Mouse (Mus musculus): ENCODE measurements around the gene Serpina3a. TPM values are rescaled to one million over a fixed set of nuclear protein-coding genes. Genes with fewer than 3 reads are reported as not detected.

Serpina3a gene
- polyA plus RNA-seq, 1 experiment from 2014 or later = not detected

- no peak for ATAC-seq
- no peak for TF ChIP-seq CTCF (IDR thresholded peaks at IDR 0.05)
These were observed 29.0 kb downstream of the Serpina3a start for GRCm38 (mm10) chr12:104141506-104141905.

GRCm38 (mm10) chr12:104142427-104142826, 29.9 kb downstream of the Serpina3a start:
- POLR2A ChIA-PET = no interaction called here
- DNase-seq (ENCODE audit: low read depth, low spot score) (no peak), ATAC-seq (no peak)
- CTCF ChIA-PET = no interaction called here
- no peaks in the 10 kb centered on the region for H3K27me3 ChIP-seq
- no peak for TF ChIP-seq CTCF (IDR thresholded peaks at IDR 0.05)
- in situ Hi-C loops (cut with MboI; ENCODE audit: low pct_unique_long_range_greater_than_20kb) = no loop called here

More at GRCm38 (mm10) chr12:104141506-104141905, 29.0 kb downstream of the Serpina3a start:
- H3K27me3 ChIP-seq = no peaks in the 10 kb centered on the region
- DNase-seq (ENCODE audit: low read depth, low spot score) = no peak
- in situ Hi-C loops (cut with MboI; ENCODE audit: low pct_unique_long_range_greater_than_20kb) = no loop called here
- ChIA-PET POLR2A (interaction anchor here (0.7 kb wide), 1 partner anchor 11 kb away, joined by 3 read pairs; no protein-coding TSS in a partner anchor), CTCF (no interaction called here)

DNA sequence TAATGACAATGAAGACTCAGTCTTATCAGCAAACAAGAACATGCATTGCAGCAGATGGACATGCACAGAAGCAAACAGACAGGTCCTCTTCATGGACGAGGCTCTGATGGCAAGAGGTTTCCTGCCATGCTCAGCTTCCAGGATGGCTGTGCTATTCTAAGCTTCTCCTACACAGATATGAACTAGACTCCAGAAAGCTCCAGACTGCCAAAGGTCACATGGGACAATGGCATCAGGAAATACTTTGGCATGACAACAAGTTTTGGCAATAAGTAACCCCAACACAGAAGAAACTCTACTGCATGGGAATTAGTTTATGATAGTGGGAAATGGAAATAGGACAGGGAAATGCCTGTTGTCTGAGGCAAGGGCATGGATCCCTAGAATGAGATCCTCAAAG, 30.8 kb downstream of the Serpina3a start:
- in situ Hi-C loops (cut with MboI; ENCODE audit: low pct_unique_long_range_greater_than_20kb) = no loop called here
- no peak for ATAC-seq

GRCm38 (mm10) chr12:104145571-104145970, 33.0 kb downstream of the Serpina3a start:
- in situ Hi-C loops (cut with MboI; ENCODE audit: low pct_unique_long_range_greater_than_20kb) = loop anchor here (5.0 kb wide), 1 partner anchor 247 kb away; no protein-coding TSS in a partner anchor

More for the DNA sequence above, 30.8 kb downstream of the Serpina3a start:
- TF ChIP-seq CTCF (IDR thresholded peaks at IDR 0.05) = no peak
- H3K27me3 ChIP-seq = no peaks in the 10 kb centered on the region
- DNase-seq (ENCODE audit: low read depth, low spot score) = no peak
- CTCF ChIA-PET = no interaction called here
- POLR2A ChIA-PET = no interaction called here

GRCm38 (mm10) chr12:104151989-104152388, 39.5 kb downstream of the Serpina3a start:
- CTCF ChIA-PET = no interaction called here
- no peak for ATAC-seq
- DNase-seq (ENCODE audit: low read depth, low spot score) = no peak
- POLR2A ChIA-PET = no interaction called here
- H3K27me3 ChIP-seq = no peaks in the 10 kb centered on the region
- in situ Hi-C loops (cut with MboI; ENCODE audit: low pct_unique_long_range_greater_than_20kb) = no loop called here
- no peak for TF ChIP-seq CTCF (IDR thresholded peaks at IDR 0.05)

More at GRCm38 (mm10) chr12:104145571-104145970, 33.0 kb downstream of the Serpina3a start:
- ChIA-PET POLR2A (no interaction called here), CTCF (no interaction called here)
- ATAC-seq (no peak), DNase-seq (ENCODE audit: low read depth, low spot score) (no peak)
- TF ChIP-seq CTCF (IDR thresholded peaks at IDR 0.05) = no peak
- no peaks in the 10 kb centered on the region for H3K27me3 ChIP-seq

DNA sequence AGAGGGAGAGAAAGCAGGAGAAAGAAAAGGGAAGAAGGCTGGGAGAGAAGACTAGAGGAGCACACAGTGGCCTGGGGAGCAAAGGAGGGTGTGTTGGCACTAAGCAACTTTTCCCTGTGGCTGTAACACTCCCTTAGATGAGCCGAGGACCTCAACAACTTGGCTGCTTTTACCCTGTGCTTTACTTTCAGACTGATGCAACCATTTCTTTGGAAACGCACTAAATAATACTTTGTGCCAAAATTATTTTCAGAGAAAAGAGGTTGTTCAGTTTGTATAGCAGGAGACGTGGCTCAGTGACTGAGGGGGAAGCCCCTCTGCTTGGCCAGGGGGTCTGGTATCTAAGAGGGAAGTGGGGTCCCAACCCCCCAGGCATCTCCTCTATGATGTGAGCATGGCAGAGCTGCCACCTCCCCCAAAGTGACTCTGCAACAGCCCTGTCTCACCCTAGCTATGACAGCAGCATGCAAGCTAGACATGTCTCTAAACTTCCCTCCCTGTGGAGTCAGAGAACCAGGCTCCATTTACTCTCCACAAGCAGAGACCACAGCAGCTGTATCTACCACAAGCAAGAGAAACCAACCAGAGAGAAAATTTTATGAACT, 40.6 kb downstream of the Serpina3a start:
- DNase-seq (ENCODE audit: low read depth, low spot score) (no peak), ATAC-seq (no peak)
- CTCF ChIA-PET = no interaction called here
- no peaks in the 10 kb centered on the region for H3K27me3 ChIP-seq
- TF ChIP-seq CTCF (IDR thresholded peaks at IDR 0.05) = no peak
- in situ Hi-C loops (cut with MboI; ENCODE audit: low pct_unique_long_range_greater_than_20kb) = no loop called here
- POLR2A ChIA-PET = no interaction called here

DNA sequence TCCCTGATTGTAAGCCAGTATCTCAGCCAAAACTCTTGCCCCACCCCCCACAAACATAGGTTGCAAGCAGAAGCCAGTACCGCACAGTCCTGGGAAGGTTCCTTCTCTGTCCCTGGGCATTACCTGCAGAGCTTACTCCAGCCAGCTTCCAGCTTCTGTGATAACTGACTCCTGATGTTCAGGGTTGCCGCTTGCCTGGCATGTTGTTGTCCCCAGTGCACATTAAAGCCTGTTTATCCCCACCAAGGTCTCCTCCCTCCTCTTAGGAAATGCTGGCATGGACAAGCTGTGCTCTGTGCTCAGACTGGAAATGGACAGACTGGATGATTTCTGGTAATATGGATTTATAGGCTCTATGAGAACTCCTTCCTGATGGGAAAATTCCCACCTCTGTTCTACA, 41.1 kb downstream of the Serpina3a start, which contains the start of gene Serpina3c:
Gene Serpina3c, minus strand, starts transcription at position 215 of the 400 bp plus-strand sequence.
- no peak for TF ChIP-seq CTCF (IDR thresholded peaks at IDR 0.05)
- DNase-seq (ENCODE audit: low read depth, low spot score) = no peak

More for the DNA sequence above, 41.1 kb downstream of the Serpina3a start, which contains the start of gene Serpina3c:
- no peak for ATAC-seq
- in situ Hi-C loops (cut with MboI; ENCODE audit: low pct_unique_long_range_greater_than_20kb) = no loop called here
- peaks cover 5% of the 10 kb centered on the region for H3K27me3 ChIP-seq
- CTCF ChIA-PET = no interaction called here
- POLR2A ChIA-PET = no interaction called here

Other genes with a start within 250 kb of the Serpina3a start
- gene Serpina1a, start 249.2 kb upstream of the Serpina3a start, polyA plus RNA-seq (2021) = 0.05 TPM
- gene Serpina1c, start 207.8 kb upstream of the Serpina3a start, polyA plus RNA-seq (2021) = not detected
- 0.14 TPM for gene Serpina1e, start 153.7 kb upstream of the Serpina3a start, polyA plus RNA-seq (2021)
- gene Serpina11, start 122.8 kb upstream of the Serpina3a start, polyA plus RNA-seq (2021) = not detected
- gene Serpina9, start 99.0 kb upstream of the Serpina3a start, polyA plus RNA-seq (2021) = 0.08 TPM
- not detected for gene Serpina12, start 68.3 kb upstream of the Serpina3a start, polyA plus RNA-seq (2021)
- 0.06 TPM for gene Serpina5, start 11.6 kb upstream of the Serpina3a start, polyA plus RNA-seq (2021)
- gene Serpina3b, start 15.3 kb downstream of the Serpina3a start, polyA plus RNA-seq (2021) = not detected
- gene Serpina3c, start 41.1 kb downstream of the Serpina3a start, polyA plus RNA-seq (2021) = 0.04 TPM
- 0.10 TPM for gene Serpina3f, start 101.8 kb downstream of the Serpina3a start, polyA plus RNA-seq (2021)
- 1.6 TPM for gene Serpina3g, start 123.5 kb downstream of the Serpina3a start, polyA plus RNA-seq (2021)
- gene Serpina3i, start 150.4 kb downstream of the Serpina3a start, polyA plus RNA-seq (2021) = 0.59 TPM
- not detected for gene Serpina3j, start 201.8 kb downstream of the Serpina3a start, polyA plus RNA-seq (2021)
- gene Serpina3k, start 225.8 kb downstream of the Serpina3a start, polyA plus RNA-seq (2021) = not detected
- gene Serpina3m, start 225.8 kb downstream of the Serpina3a start, polyA plus RNA-seq (2021) = 0.15 TPM

All from Patski (cell line).